Mouse (Mus musculus) T-cell, adult 66 days (primary cell): ENCODE data around the gene Pax2. TPM values are rescaled to one million over a fixed set of nuclear protein-coding genes. Genes with fewer than 3 reads are reported as not detected.

Experiments used
- total RNA-seq, 2 experiments: library from RNA; stranded (reverse); gene quantifications; 3 replicates in 1 of 2; 4 replicates in 1 of 2; pipeline ENCODE4 v1.2.4; 2023

Gene Pax2
- not detected for total RNA-seq

DNA sequence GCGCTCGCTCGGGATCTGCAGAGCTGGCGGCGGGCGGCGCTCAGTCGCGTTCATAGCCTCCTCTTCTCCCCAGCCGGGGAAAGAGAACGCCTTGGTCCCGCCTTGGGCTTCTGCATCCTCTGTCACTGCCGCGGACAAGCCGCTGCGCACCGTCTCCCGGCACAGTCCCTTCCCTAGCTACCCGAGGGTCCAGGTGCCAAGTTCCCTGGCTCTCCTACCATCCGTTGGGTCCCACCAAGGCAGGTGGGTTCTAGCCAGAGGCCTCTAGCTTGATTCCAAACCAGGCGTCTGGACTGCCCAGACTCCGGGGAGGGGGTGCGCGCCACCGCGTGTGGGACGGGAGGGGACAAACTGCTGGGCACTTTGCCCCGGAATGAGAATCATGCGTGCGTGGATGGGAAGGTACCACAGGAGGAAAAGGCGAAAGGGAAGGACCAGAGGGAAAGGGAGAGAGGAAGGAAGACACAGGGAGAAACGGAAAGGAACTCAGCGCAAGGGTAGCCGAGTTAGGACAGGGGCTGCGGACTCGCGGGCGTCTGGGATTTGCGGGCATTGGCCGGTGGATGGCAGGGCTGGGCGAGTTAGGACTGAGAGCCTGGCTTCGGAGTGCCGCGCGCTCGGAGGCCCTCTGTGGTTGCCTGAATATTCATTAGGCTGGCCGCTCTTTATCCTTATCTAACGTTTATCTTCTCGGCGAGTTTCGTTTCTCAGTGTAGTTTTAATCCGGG is at the start of gene Pax2:
TSS of gene Pax2 (plus strand) at position 353 of the 728 bp plus-strand sequence.

Other genes with a start within 250 kb of the Pax2 start
- 1 to 10 TPM; 1.8 to 3.1 TPM for gene Sec31b, start 210.2 kb upstream of the Pax2 start, total RNA-seq
- gene Gm20538, start 203.2 kb upstream of the Pax2 start, total RNA-seq: not detected
- gene Ndufb8, start 200.6 kb upstream of the Pax2 start, total RNA-seq: 100 to 1,000 TPM; 108 to 118 TPM
- 10 to 100 TPM; 61.8 to 64.2 TPM for gene Hif1an, start 193.2 kb upstream of the Pax2 start, total RNA-seq
- 10 to 100 TPM; 42.1 to 44.5 TPM for gene Slf2, start 175.1 kb downstream of the Pax2 start, total RNA-seq
- 1 to 10 TPM; 1.5 to 1.8 TPM for gene Sema4g, start 233.1 kb downstream of the Pax2 start, total RNA-seq
- 10 to 100 TPM; 12.0 to 16.5 TPM for gene Twnk, start 249.6 kb downstream of the Pax2 start, total RNA-seq